Mouse (Mus musculus) gonadal fat pad, adult 2 months (tissue): ENCODE data around the gene Slco2a1. TPM values are rescaled to one million over a fixed set of nuclear protein-coding genes. Genes with fewer than 3 reads are reported as not detected.
"Not testable (repeated sequence)": the region's sequence is repeated elsewhere in the genome, so short reads cannot be mapped to it uniquely, and the experiment has no call there.

Source experiments
- DNase-seq: peaks from one replicate; pipeline ENCODE4 v3.0.0-alpha.2; 2012; ENCODE audit warnings: low read depth
- polyA plus RNA-seq: library from polyadenylated mRNA; depleted of rRNA; stranded (reverse); fragments of >200 nt; gene quantifications from 2 replicates; pipeline ENCODE4 v1.2.3, GENCODE M21; 2012

Slco2a1 gene
- polyA plus RNA-seq, 1 experiment: 36.8 TPM

GRCm38 (mm10) chr9:103083405-103083804 lies 94.9 kb downstream of the Slco2a1 start:
- no peak for DNase-seq

DNA sequence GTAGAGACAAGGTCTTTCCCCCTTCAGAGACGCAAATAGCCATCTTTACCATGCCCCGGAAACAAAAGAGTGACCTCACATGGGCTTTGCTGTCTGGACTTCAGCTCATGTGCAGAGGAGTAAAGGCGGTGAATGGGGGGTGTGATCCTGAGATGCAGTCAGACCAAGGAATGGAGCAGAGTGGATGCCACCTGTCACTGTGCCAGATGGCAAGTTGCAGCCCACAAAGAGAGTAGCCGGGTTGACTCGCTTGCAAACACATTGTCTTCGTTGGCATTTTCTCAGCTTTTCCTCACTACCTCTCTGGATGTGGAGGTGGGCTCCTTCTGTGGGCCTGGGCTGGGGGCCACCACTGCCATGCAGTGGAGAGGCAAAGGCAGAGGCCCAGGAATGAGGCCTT lies 98.2 kb downstream of the Slco2a1 start:
- DNase-seq: no peak

DNA sequence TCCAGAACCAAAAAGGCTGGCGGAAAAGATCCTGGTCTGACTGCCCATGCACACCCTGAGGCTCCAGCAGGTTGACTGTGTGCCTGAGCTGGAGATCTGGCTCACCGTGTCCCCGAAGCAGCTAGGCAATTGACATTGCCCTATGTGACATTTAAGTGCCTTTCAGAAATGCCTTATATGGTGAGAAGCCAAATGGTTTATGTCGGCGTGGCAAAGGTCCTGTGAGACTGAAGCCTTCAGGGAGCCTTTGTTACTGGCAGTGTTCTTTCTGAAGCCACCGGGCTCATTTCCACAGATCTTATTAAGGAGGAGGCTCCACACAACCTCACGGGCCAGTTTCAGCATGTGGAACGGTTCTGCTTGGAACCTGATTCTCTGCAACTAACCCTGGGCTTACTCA lies 98.8 kb downstream of the Slco2a1 start:
- peak; percentile 87 for DNase-seq

DNA sequence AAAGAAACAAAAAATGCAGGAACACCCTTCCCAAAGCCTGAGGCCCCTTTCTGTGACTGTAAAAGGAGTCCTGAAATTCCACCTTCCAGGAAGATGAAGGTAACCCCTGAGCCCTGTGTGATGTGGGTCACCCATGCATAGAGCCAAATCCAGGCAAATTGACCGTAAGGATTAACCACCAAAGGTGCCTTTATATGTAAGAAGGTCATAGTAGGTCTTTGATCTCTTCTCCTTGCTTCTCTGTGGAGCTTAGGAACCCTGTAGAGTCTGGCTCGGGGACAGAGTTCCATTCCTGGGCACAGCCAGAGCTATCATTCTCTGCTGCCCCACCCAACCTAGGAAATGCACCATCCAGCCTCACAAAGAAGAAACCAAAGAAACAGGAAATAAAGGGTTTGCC lies 100.1 kb downstream of the Slco2a1 start:
- no peak for DNase-seq

DNA sequence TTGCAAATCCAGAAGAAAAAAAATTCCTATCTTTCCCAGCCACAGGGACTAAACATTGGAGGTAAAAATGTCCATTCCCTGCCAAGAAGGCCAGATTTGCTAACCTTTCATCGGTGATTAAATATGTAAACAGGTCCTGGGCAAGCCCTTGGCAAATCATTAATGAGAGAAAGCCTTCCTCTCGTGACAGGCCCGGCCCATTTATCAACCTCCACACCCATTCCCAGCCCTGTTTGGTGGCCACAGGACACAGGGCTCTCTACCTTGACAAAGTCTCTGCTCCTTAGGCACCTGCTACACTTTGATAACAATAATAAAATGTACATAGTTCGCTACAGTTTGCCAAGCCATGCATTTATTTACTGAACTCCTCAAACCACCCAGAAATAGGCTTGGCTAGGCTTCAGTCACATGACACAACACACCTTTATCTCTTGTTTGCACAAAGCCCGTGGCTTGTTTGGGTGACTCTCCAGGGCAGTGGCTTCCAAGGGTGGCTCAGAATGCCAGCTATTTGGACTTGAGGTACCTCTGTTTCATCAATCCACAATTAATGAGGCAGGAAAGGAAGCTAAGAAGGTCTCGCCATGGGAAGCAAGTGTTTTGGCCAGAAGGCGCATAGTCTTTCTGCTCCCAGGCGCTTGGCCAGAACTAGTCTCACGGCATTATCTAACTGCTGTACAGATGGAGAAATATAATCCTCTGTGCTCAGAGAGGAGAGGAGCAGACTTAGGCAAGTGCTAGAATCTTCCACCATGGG lies 101.8 kb downstream of the Slco2a1 start:
- no peak for DNase-seq

- DNase-seq: no peak
These were observed 102.7 kb downstream of the Slco2a1 start for GRCm38 (mm10) chr9:103091039-103091883.

DNA sequence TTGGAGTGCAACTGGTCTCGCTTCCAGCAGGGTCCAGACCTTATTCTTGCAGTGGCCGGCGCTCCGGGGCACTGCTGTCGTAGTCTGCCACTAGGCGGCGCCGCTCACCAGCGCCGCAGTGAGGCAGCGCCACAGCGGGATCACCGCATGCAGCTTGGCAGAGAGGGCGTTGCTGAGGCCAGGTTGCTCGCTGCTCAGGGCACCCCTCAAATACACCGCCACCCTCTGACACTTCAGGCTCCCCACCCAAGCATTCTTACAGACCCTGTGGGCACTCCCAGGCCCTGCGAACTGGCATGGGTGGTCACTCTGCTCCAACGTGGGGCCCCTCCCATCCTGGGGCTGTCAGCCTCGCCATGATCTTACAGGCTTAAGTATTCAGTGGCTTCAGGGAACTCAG lies 103.7 kb downstream of the Slco2a1 start:
- DNase-seq: no peak

DNA sequence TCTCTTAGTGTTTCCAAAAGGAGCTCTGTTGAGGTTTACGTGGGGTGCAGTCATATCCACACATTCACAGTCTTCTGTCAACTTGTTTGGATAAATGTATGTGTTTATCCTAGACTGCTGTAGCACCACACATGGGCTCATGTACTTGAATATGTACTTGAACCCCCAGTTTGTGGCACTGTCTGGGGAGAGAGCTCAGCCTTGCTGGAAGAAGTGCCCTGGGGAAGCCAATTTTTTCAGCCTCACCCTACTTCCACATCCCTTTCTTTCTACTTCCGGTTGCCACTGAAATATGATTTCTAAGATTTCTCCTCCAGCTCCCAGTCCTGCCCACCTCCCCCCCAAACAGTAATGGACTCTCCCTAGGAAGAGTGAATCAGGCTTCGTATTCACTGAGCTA lies 105.2 kb downstream of the Slco2a1 start:
- no peak for DNase-seq

GRCm38 (mm10) chr9:103108341-103108798 lies 119.9 kb downstream of the Slco2a1 start:
- not testable (repeated sequence) for DNase-seq

DNA sequence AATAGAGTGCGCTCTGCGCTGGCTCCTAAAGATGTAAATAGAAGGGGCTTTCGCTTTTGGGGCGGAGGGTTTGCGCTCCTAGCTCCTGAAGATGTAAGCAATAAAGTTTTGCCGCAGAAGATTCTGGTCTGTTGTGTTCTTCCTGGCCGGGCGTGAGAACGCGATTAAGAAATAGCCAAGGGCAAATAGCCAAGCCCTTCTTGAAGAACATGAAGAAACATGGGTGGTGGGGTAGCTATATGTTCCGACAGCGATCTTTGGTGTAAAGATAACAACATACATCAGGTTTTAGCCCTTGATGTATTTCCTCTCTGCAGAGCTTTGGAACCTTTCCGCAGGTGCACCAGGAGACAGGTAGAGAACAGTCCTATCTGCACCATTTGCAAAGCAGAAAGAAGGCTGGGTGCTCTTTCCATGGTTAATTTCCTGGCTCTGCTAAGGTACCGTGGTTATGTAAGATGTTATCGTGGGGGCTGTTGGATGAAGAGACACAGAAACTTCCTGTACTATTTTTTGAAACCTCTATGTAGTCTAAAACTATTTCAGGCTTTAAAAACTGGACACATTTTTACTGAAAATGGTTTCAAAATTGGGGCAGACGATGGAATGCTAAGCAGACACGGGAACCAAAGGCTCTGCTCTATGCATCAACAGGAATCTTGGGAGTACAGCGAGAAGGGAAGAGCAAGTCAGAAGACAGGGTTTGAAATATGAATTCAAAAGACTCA lies 120.6 kb downstream of the Slco2a1 start:
- DNase-seq: no peak

GRCm38 (mm10) chr9:103109911-103110310 lies 121.4 kb downstream of the Slco2a1 start:
- no peak for DNase-seq

DNA sequence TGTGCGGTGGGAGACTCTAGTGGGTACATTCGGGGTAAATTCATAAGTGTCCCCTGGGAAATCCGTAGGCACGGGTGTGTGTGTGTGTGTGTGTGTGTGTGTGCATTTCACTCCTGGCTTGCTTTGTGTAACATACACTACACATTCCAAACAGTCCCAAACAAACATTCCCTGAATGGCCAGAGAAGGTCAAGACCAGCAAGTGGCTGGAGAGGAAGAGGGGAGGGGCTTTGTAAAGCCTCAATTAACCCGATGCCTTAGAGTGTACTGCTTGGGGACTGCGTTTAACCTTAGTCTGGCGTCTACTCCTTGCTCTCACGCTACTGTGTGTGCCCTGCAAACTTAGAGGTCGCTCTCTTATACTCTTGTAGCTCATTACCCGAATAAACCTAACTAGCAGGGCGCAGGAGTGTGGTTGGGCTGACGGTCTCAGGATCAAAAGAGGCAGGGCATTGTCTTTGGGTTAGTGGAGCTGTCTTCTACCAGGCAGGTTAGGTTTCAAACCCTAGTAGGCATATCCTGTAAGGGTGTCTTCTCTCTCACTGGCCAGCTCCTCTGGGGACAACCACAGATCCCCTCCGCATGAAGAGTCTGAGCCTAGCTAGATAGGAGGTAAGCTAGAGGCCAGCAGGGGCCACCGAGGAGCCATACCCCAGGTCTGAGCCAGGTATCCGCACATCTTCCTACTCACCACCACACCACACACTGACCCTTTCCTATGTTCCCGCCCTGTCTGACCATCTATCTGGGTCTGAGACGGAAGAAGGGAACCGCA lies 122.4 kb downstream of the Slco2a1 start:
- DNase-seq: no peak

DNA sequence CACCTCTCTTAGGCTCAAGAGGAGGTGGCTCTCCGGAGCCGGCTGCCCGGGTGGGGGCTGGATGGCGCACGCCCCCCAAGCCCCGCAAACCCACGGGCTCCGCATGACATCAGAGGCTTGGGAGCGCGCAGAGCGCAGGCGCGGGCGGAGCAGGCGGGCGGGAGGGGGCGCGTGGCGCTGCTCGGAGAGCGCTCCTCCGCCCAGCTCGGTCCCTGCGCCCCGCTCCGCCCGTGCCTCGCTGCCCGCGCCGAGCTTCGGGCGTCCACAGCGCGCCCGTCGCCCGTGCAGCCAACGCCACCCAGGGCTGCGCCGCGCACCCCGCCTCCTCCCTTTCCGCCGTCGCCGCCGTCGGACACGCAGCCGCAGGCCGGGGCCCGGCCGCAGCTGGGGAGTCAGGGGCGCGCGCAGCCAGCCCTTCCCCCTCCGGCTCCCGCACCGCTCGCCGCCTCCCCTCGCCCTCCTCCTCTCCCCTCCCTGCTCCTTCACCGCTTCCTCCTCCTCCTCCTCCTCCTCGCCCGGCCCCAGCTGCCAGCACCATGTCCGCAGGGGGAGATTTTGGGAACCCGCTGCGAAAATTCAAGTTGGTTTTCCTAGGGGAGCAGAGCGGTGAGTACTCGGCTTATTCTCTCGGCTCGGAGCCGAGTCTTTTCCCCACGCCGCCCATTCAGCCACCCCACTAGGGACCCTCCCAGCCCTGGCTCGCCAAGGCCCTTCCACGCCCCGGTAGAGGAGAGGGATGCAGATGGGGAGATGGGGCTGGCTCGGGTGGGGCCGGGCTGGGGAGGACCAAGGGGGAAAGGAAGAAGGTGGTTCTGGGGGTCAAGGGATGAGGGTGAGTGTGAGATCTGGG lies 123.3 kb downstream of the Slco2a1 start, which contains the start of gene Rab6b:
Gene Rab6b, plus strand, starts transcription at position 167 of the 850 bp plus-strand sequence.
- DNase-seq: no peak

- no peak for DNase-seq
These were observed 124.2 kb downstream of the Slco2a1 start for GRCm38 (mm10) chr9:103112471-103113271.

GRCm38 (mm10) chr9:103113351-103113750 lies 124.8 kb downstream of the Slco2a1 start:
- no peak for DNase-seq

DNA sequence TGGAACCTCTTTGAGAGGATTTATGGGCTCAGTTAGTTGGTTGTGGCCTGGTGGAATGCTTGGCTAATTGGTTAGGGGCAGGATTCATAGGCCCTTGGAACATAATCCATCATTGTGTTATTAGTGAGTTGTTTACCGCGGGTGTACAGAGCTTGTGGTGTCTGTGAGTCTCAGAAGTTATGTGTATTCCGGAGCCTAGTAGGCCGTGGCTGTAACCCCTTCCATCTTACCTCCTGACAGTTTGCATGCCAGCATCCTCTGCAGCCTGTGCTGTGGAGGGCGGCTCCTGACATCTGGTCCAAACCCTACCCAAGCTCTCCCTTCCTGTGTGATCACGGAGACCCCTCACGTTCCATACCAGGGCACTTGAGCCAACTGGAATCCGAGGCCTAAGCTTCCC lies 125.8 kb downstream of the Slco2a1 start:
- no peak for DNase-seq

GRCm38 (mm10) chr9:103114901-103115300 lies 126.4 kb downstream of the Slco2a1 start:
- no peak for DNase-seq

- no peak for DNase-seq
These were observed 128.4 kb downstream of the Slco2a1 start for GRCm38 (mm10) chr9:103116941-103117340.

GRCm38 (mm10) chr9:103117495-103117894 lies 129.0 kb downstream of the Slco2a1 start:
- no peak for DNase-seq

- no peak for DNase-seq
These were observed 129.4 kb downstream of the Slco2a1 start for GRCm38 (mm10) chr9:103117951-103118350.
